Mouse (Mus musculus): ENCODE data around the gene Tusc2. TPM values are rescaled to one million over a fixed set of nuclear protein-coding genes. Genes with fewer than 3 reads are reported as not detected.
A peak's percentile ranks its signal among the peaks of the same experiment; 100 is the strongest.

Gene Tusc2
- total and polyA plus RNA-seq, 3 experiments: 31.7 to 45.8 (median 39.1) TPM

GRCm38 (mm10) chr9:107612945-107613569, 50.0 kb downstream of the Tusc2 start:
- H3K9ac ChIP-seq (ENCODE audit: low read depth, low read length): peak overlapping the region; percentile 37
- peaks cover 3% of the 10 kb centered on the region for H3K36me3 ChIP-seq (ENCODE audit: control insufficient read depth, insufficient read depth, low read length)
- H3K27ac ChIP-seq: peak overlapping the region; percentile 98
- 5% methylated on average over 12 of the region's 12 CpGs for WGBS
- peak; percentile 5; the same call in 1 of the 2 replicates for TF ChIP-seq EP300 (IDR thresholded peaks at IDR 0.05; ENCODE audit: insufficient read depth, low read depth, low read length)
- TF ChIP-seq CTCF (IDR thresholded peaks at IDR 0.05): peak; percentile 34
- 0 out of 2 replicates have a peak, but pooled peaks have one; percentile 4 for TF ChIP-seq POLR2A (IDR thresholded peaks at IDR 0.05; ENCODE audit: insufficient read depth, low read depth, low read length)
- H3K4me1 ChIP-seq (ENCODE audit: control insufficient read depth, insufficient read depth, low read length): peaks cover 18% of the 10 kb centered on the region
- H3K79me2 ChIP-seq (replicated peaks; ENCODE audit: control insufficient read depth, insufficient read depth, low read length): no peaks in the 10 kb centered on the region
- H3K27me3 ChIP-seq (ENCODE audit: control insufficient read depth, insufficient read depth, low read length): no peaks in the 10 kb centered on the region
- no peak for DNase-seq
- intact Hi-C loops (cut with DNase I): loop anchor here (1.0 kb wide), 1 partner anchor 20 kb away; no protein-coding TSS in a partner anchor
- peak overlapping the region; percentile 37 for H3K4me3 ChIP-seq

- WGBS: 45% methylated on average over 4 of the region's 4 CpGs
- no peak overlapping the region for H3K4me3 ChIP-seq
- H3K27me3 ChIP-seq (ENCODE audit: control insufficient read depth, insufficient read depth, low read length): no peaks in the 10 kb centered on the region
- no peak for DNase-seq
- peaks cover 10% of the 10 kb centered on the region for H3K36me3 ChIP-seq (ENCODE audit: control insufficient read depth, insufficient read depth, low read length)
- no peak overlapping the region for H3K9ac ChIP-seq (ENCODE audit: low read depth, low read length)
- TF ChIP-seq EP300 (IDR thresholded peaks at IDR 0.05; ENCODE audit: insufficient read depth, low read depth, low read length) (no peak), POLR2A (IDR thresholded peaks at IDR 0.05; ENCODE audit: insufficient read depth, low read depth, low read length) (no peak), CTCF (IDR thresholded peaks at IDR 0.05) (no peak)
- intact Hi-C loops (cut with DNase I): no loop called here
- H3K79me2 ChIP-seq (replicated peaks; ENCODE audit: control insufficient read depth, insufficient read depth, low read length): no peaks in the 10 kb centered on the region
- H3K4me1 ChIP-seq (ENCODE audit: control insufficient read depth, insufficient read depth, low read length): peaks cover 34% of the 10 kb centered on the region
- no peak overlapping the region for H3K27ac ChIP-seq
These were observed 52.0 kb downstream of the Tusc2 start for GRCm38 (mm10) chr9:107615035-107615434.

Other genes starting within 250 kb of the Tusc2 start
- 10 to 100 TPM; 21.2 to 21.4 TPM for gene Hemk1, start 224.9 kb upstream of the Tusc2 start, total RNA-seq (2021)
- 30.3 and 37.0 TPM in 2 replicates for gene Hemk1, start 224.9 kb upstream of the Tusc2 start, polyA plus RNA-seq (2012; rRNA removed)
- 1 to 10 TPM; 5.2 to 6.5 TPM for gene 6430571L13Rik, start 222.7 kb upstream of the Tusc2 start, total RNA-seq (2021)
- gene 6430571L13Rik, start 222.7 kb upstream of the Tusc2 start, polyA plus RNA-seq (2012; rRNA removed): 4.1 and 5.0 TPM in 2 replicates
- 10 to 100 TPM; 12.9 to 14.1 TPM for gene Cacna2d2, start 163.6 kb upstream of the Tusc2 start, total RNA-seq (2021)
- gene Cacna2d2, start 163.6 kb upstream of the Tusc2 start, polyA plus RNA-seq (2012; rRNA removed): 10.5 and 13.3 TPM in 2 replicates
- gene Tmem115, start 29.3 kb upstream of the Tusc2 start, total RNA-seq (2021): 10 to 100 TPM; 20.3 to 22.9 TPM
- gene Tmem115, start 29.3 kb upstream of the Tusc2 start, polyA plus RNA-seq (2012; rRNA removed): 25.9 and 28.3 TPM in 2 replicates
- gene Cyb561d2, start 21.1 kb upstream of the Tusc2 start, total RNA-seq (2021): 1 to 10 TPM; 3.2 to 4.3 TPM
- gene Cyb561d2, start 21.1 kb upstream of the Tusc2 start, polyA plus RNA-seq (2012; rRNA removed): 10.6 and 11.0 TPM in 2 replicates
- 10 to 100 TPM; 17.2 to 22.1 TPM for gene Nprl2, start 21.0 kb upstream of the Tusc2 start, total RNA-seq (2021)
- 33.6 and 40.9 TPM in 2 replicates for gene Nprl2, start 21.0 kb upstream of the Tusc2 start, polyA plus RNA-seq (2012; rRNA removed)
- gene Zmynd10, start 16.0 kb upstream of the Tusc2 start, total RNA-seq (2021): not detected
- gene Zmynd10, start 16.0 kb upstream of the Tusc2 start, polyA plus RNA-seq (2012; rRNA removed): 0.64 and 1.3 TPM in 2 replicates
- gene Rassf1, start 11.7 kb upstream of the Tusc2 start, total RNA-seq (2021): 10 to 100 TPM; 12.6 to 13.4 TPM
- gene Rassf1, start 11.7 kb upstream of the Tusc2 start, polyA plus RNA-seq (2012; rRNA removed): 15.5 and 18.5 TPM in 2 replicates
- 10 to 100 TPM; 40.8 to 43.6 TPM for gene Hyal2, start 4.7 kb downstream of the Tusc2 start, total RNA-seq (2021)
- 39.2 and 40.2 TPM in 2 replicates for gene Hyal2, start 4.7 kb downstream of the Tusc2 start, polyA plus RNA-seq (2012; rRNA removed)
- 1 to 10 TPM; 5.1 to 5.9 TPM for gene Hyal1, start 13.7 kb downstream of the Tusc2 start, total RNA-seq (2021)
- 6.9 and 8.2 TPM in 2 replicates for gene Hyal1, start 13.7 kb downstream of the Tusc2 start, polyA plus RNA-seq (2012; rRNA removed)
- gene Naa80, start 15.6 kb downstream of the Tusc2 start, total RNA-seq (2021): 10 to 100 TPM; 14.9 to 17.4 TPM
- gene Naa80, start 15.6 kb downstream of the Tusc2 start, polyA plus RNA-seq (2012; rRNA removed): 30.0 and 45.4 TPM in 2 replicates
- gene Hyal3, start 17.6 kb downstream of the Tusc2 start, total RNA-seq (2021): under 1 TPM; 0.29 to 0.34 TPM
- gene Hyal3, start 17.6 kb downstream of the Tusc2 start, polyA plus RNA-seq (2012; rRNA removed): 0.26 and 0.31 TPM in 2 replicates
- 10 to 100 TPM; 39.9 to 51.4 TPM for gene Ifrd2, start 24.4 kb downstream of the Tusc2 start, total RNA-seq (2021)
- gene Ifrd2, start 24.4 kb downstream of the Tusc2 start, polyA plus RNA-seq (2012; rRNA removed): 43.7 and 54.5 TPM in 2 replicates
- 10 to 100 TPM; 19.9 to 24.2 TPM for gene Sema3b, start 46.0 kb downstream of the Tusc2 start, total RNA-seq (2021)
- gene Sema3b, start 46.0 kb downstream of the Tusc2 start, polyA plus RNA-seq (2012; rRNA removed): 33.7 and 39.1 TPM in 2 replicates
- gene Gnai2, start 72.1 kb downstream of the Tusc2 start, total RNA-seq (2021): 100 to 1,000 TPM; 243 to 250 TPM
- gene Gnai2, start 72.1 kb downstream of the Tusc2 start, polyA plus RNA-seq (2012; rRNA removed): 311 and 386 TPM in 2 replicates
- 10 to 100 TPM; 71.5 to 88.3 TPM for gene Slc38a3, start 106.3 kb downstream of the Tusc2 start, total RNA-seq (2021)
- 162 and 314 TPM in 2 replicates for gene Slc38a3, start 106.3 kb downstream of the Tusc2 start, polyA plus RNA-seq (2012; rRNA removed)
- not detected for gene Gnat1, start 116.5 kb downstream of the Tusc2 start, total RNA-seq (2021)
- gene Gnat1, start 116.5 kb downstream of the Tusc2 start, polyA plus RNA-seq (2012; rRNA removed): not detected in 2 replicates
- 10 to 100 TPM; 13.4 to 16.8 TPM for gene Sema3f, start 147.2 kb downstream of the Tusc2 start, total RNA-seq (2021)
- gene Sema3f, start 147.2 kb downstream of the Tusc2 start, polyA plus RNA-seq (2012; rRNA removed): 29.1 and 31.8 TPM in 2 replicates
- 10 to 100 TPM; 38.9 to 54.6 TPM for gene Rbm5, start 207.7 kb downstream of the Tusc2 start, total RNA-seq (2021)
- gene Rbm5, start 207.7 kb downstream of the Tusc2 start, polyA plus RNA-seq (2012; rRNA removed): 50.5 and 68.3 TPM in 2 replicates

Measured in heart, adult 2 months (tissue).